Mouse (Mus musculus): ENCODE measurements around the gene Nanog.

DNA sequence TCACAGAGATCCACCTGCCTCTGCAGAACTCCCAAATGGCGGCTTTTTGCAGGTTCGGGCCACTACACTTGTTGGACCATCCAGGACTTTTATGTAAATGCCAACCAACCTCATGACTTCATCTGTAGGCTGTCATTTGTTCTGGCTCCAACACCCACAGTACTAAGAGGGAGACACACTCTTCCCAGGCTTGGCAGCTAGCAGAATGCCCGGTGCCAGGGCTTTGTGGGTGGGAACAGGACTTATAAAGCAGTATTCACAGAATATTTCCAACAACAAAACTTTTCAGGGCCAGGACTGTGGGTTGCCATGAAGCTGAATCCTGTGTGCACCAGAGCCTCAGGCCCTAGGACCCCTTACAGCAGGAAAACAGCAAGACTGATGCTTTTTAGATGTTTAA is 24.6 kb upstream of the Nanog start:
- TF ChIP-seq CTCF (IDR thresholded peaks at IDR 0.05; ENCODE audit: low read depth, low read length): no peak
- TF ChIP-seq GATA1 (IDR thresholded peaks at IDR 0.05; ENCODE audit: borderline replicate concordance, low read length): no peak
- TF ChIP-seq POLR2AphosphoS5 (IDR thresholded peaks at IDR 0.05; ENCODE audit: insufficient replicate concordance, low read depth, low read length): no peak

Measured in G1E (cell line).